Mouse (Mus musculus) cerebellum, adult 2 months (tissue): Measurements from ENCODE around the gene Pla2r1. TPM values are rescaled to one million over a fixed set of nuclear protein-coding genes. Genes with fewer than 3 reads are reported as not detected.

Source experiments
- DNase-seq, 2 experiments: peaks; one replicate each; pipeline ENCODE4 v3.0.0; 2021
- H3K27ac ChIP-seq: fragments of 200-500 bp; 2 replicates; pipeline ENCODE4 v1.5.1; 2012; ENCODE audit warnings: low read length, control low read depth, inconsistent platforms; ENCODE audit not compliant: insufficient read depth
- H3K27me3 ChIP-seq: fragments of 200-500 bp; 2 replicates; pipeline ENCODE4 v1.6.1; 2012; ENCODE audit warnings: inconsistent platforms, mild to moderate bottlenecking, low read length, moderate library complexity; ENCODE audit not compliant: control insufficient read depth, insufficient read depth
- H3K4me1 ChIP-seq: fragments of 200-500 bp; 2 replicates; pipeline ENCODE4 v1.6.1; 2011; ENCODE audit warnings: low read length; ENCODE audit not compliant: control insufficient read depth, insufficient read depth
- H3K4me3 ChIP-seq: fragments of 200-500 bp; replicated peaks from 2 replicates; pipeline ENCODE3; 2011; ENCODE audit warnings: mild to moderate bottlenecking, low read depth, low read length, control low read depth; ENCODE audit not compliant: insufficient read depth
- CTCF ChIP-seq: fragments of 200-500 bp; IDR thresholded peaks from 2 replicates; pipeline ENCODE4 v1.5.1; 2011; ENCODE audit warnings: low read depth, mild to moderate bottlenecking, control low read depth, low read length, moderate library complexity, borderline replicate concordance; ENCODE audit not compliant: insufficient read depth
- POLR2A ChIP-seq: fragments of 200-500 bp; IDR thresholded peaks from 2 replicates; pipeline ENCODE4 v1.6.1; 2011; ENCODE audit warnings: low read length, control low read depth, borderline replicate concordance; ENCODE audit not compliant: insufficient read depth
- WGBS: fragments of 180-500 bp; shearing (Covaris S2); methylation state at CpG from one replicate; pipeline ENCODE4 v1.1.7; 2018; 5-methylcytosine and 5-hydroxymethylcytosine counted together
- polyA plus RNA-seq: library from polyadenylated mRNA; depleted of rRNA; stranded (reverse); fragments of >200 nt; gene quantifications from 2 replicates; pipeline ENCODE4 v1.2.3, GENCODE M21; 2012

Pla2r1 gene
- polyA plus RNA-seq, 1 experiment = 0.46 TPM

GRCm38 (mm10) chr2:60500583-60501116, 52.5 kb downstream of the Pla2r1 start:
- DNase-seq = no peak
- no peaks in the 10 kb centered on the region for H3K4me1 ChIP-seq
- H3K27me3 ChIP-seq = no peaks in the 10 kb centered on the region
- H3K4me3 ChIP-seq = no peak overlapping the region
- 96% methylated on average over 1 of the region's 1 CpGs for WGBS
- no peak overlapping the region for H3K27ac ChIP-seq
- TF ChIP-seq CTCF = no peak
- no peak for TF ChIP-seq POLR2A

GRCm38 (mm10) chr2:60479906-60480305, 73.2 kb downstream of the Pla2r1 start:
- H3K4me3 ChIP-seq = no peak overlapping the region
- no peak for DNase-seq
- no peaks in the 10 kb centered on the region for H3K4me1 ChIP-seq
- no peak for TF ChIP-seq POLR2A
- TF ChIP-seq CTCF = no peak
- no peak overlapping the region for H3K27ac ChIP-seq
- H3K27me3 ChIP-seq = no peaks in the 10 kb centered on the region
- 88% methylated on average over 7 of the region's 7 CpGs for WGBS

GRCm38 (mm10) chr2:60478778-60479177, 74.3 kb downstream of the Pla2r1 start:
- H3K27me3 ChIP-seq = no peaks in the 10 kb centered on the region
- no peak for DNase-seq
- WGBS = 87% methylated on average over 2 of the region's 2 CpGs
- H3K27ac ChIP-seq = no peak overlapping the region
- TF ChIP-seq POLR2A (no peak), CTCF (no peak)
- H3K4me1 ChIP-seq = no peaks in the 10 kb centered on the region
- H3K4me3 ChIP-seq = no peak overlapping the region

- Histone ChIP-seq H3K4me1 (no peaks in the 10 kb centered on the region), H3K4me3 (no peak overlapping the region), H3K27me3 (no peaks in the 10 kb centered on the region), H3K27ac (no peak overlapping the region)
- DNase-seq = no peak
- no peak for TF ChIP-seq CTCF
- no peak for TF ChIP-seq POLR2A
- 57% methylated on average over 11 of the region's 11 CpGs for WGBS
Measured at GRCm38 (mm10) chr2:60468901-60469770, 84.0 kb downstream of the Pla2r1 start.

GRCm38 (mm10) chr2:60452376-60452775, 100.7 kb downstream of the Pla2r1 start:
- TF ChIP-seq CTCF (no peak), POLR2A (no peak)
- Histone ChIP-seq H3K4me1 (no peaks in the 10 kb centered on the region), H3K27ac (no peak overlapping the region), H3K4me3 (no peak overlapping the region), H3K27me3 (no peaks in the 10 kb centered on the region)
- WGBS = 73% methylated on average over 7 of the region's 7 CpGs
- DNase-seq = no peak

GRCm38 (mm10) chr2:60451119-60451773, 101.9 kb downstream of the Pla2r1 start:
- Histone ChIP-seq H3K27me3 (no peaks in the 10 kb centered on the region), H3K27ac (no peak overlapping the region), H3K4me3 (no peak overlapping the region), H3K4me1 (no peaks in the 10 kb centered on the region)
- TF ChIP-seq POLR2A (no peak), CTCF (no peak)
- DNase-seq = no peak
- WGBS = 77% methylated on average over 3 of the region's 3 CpGs

GRCm38 (mm10) chr2:60449732-60450131, 103.4 kb downstream of the Pla2r1 start:
- Histone ChIP-seq H3K4me3 (no peak overlapping the region), H3K4me1 (no peaks in the 10 kb centered on the region), H3K27ac (no peak overlapping the region), H3K27me3 (no peaks in the 10 kb centered on the region)
- TF ChIP-seq CTCF = no peak
- no peak for TF ChIP-seq POLR2A
- 13% methylated on average over 6 of the region's 6 CpGs for WGBS
- DNase-seq = no peak
